Mouse (Mus musculus) kidney, embryonic 16.5 days (tissue): Measurements from ENCODE around the gene Ormdl2. TPM values are rescaled to one million over a fixed set of nuclear protein-coding genes. Genes with fewer than 3 reads are reported as not detected.

Source experiments
- ATAC-seq: fragments of 200-750 bp; cut with Nextera tagmentation; 2 replicates; pipeline ENCODE4 v1.8.0; 2017; ENCODE audit warnings: moderate TSS enrichment; ENCODE audit not compliant: low FRiP score, low TSS enrichment
- H3K27ac ChIP-seq: fragments of 300-500 bp; sonication (generic); 2 replicates; pipeline ENCODE4 v1.5.1; 2014; ENCODE audit warnings: low read length
- H3K27me3 ChIP-seq: fragments of 300-500 bp; sonication (generic); 2 replicates; pipeline ENCODE4 v1.6.1; 2014; ENCODE audit warnings: low read length, control low read depth, mixed read lengths; ENCODE audit not compliant: insufficient read depth
- H3K36me3 ChIP-seq: fragments of 300-500 bp; sonication (generic); 2 replicates; pipeline ENCODE4 v1.6.1; 2014; ENCODE audit warnings: low read length, control low read depth, mixed read lengths; ENCODE audit not compliant: insufficient read depth
- H3K4me1 ChIP-seq: fragments of 300-500 bp; sonication (generic); 2 replicates; pipeline ENCODE4 v1.6.1; 2014; ENCODE audit warnings: low read length, control low read depth, mixed read lengths; ENCODE audit not compliant: insufficient read depth
- H3K4me2 ChIP-seq: fragments of 300-500 bp; sonication (generic); replicated peaks from 2 replicates; pipeline ENCODE4 v1.6.1; 2014; ENCODE audit warnings: low read depth, low read length
- H3K4me3 ChIP-seq: fragments of 300-500 bp; sonication (generic); 2 replicates; pipeline ENCODE4 v1.5.1; 2014; ENCODE audit warnings: mild to moderate bottlenecking, low read length
- H3K9ac ChIP-seq: fragments of 300-500 bp; sonication (generic); replicated peaks from 2 replicates; pipeline ENCODE4 v1.6.1; 2014; ENCODE audit warnings: low read length
- H3K9me3 ChIP-seq: fragments of 300-500 bp; sonication (generic); 2 replicates; pipeline ENCODE4 v1.6.1; 2016; ENCODE audit warnings: low read length, control low read depth
- WGBS: fragments of 180-500 bp; shearing (Covaris S2); extraction: QIAGEN DNeasy Blood & Tissue Kit; methylation state at CpG from one replicate; pipeline ENCODE4 v1.1.7; 2014; 5-methylcytosine and 5-hydroxymethylcytosine counted together
- polyA plus RNA-seq: library from polyadenylated mRNA; unstranded; fragments of >200 nt; fragmentation: Nextera tagmentation; extraction: Ambion mirVana; gene quantifications from 2 replicates; pipeline ENCODE4 v1.2.1, GENCODE M21; 2015

Ormdl2 gene
- polyA plus RNA-seq, 1 experiment from 2014 or later = 100 TPM

DNA sequence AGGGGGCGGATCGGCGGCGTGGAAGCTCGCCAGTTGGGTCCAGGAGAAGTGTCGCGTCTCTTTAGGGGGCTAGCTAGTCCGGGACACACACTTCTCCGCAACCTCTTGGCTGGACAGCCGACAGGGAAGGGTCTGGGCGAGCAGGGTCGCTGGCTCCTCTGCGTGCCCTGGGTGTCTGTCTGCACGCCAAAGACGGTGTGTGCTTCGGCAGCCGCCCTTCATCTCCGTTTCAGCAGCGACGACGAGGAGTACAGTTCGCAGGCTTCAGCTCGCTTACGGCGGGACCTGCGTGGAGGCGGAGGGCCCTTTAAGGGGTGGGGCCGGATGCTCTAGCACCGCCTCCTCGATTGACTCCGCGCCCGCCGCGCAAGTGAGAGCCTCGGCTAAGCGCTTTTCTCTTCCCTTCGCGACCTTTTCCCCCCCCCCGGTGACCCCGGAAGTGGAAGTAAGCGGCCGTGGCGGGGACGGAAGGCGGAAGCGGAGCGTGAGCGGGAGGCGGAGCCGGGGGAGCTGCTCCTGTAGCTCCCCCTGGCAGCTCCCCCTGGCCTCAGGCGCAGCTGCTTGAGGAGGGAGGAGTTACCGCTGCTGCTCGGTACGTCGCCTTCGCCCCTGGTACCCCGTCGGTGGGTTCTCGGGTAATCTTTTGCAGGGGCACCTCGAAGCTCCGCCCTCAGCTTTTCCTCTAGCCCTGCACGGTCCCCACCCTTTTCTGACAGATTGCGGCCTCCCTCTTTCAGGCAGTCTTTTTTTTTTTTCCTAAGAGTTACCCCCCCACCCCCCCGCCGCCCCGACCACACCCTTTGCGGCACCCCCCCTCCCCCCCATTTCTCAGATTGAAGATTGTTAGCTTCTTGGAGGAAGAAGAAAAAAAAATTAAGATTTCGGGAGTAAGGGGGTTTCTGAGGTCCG is 16.1 kb downstream of the Ormdl2 start:
- H3K27me3 ChIP-seq = no peaks in the 10 kb centered on the region
- H3K4me3 ChIP-seq = peak overlapping the region; percentile 69
- under 1% methylated on average over 70 of the region's 70 CpGs for WGBS
- peak overlapping the region; percentile 95 for H3K4me2 ChIP-seq
- H3K9me3 ChIP-seq = no peaks in the 10 kb centered on the region
- peak overlapping the region; percentile 98 for H3K27ac ChIP-seq
- peaks cover 52% of the 10 kb centered on the region for H3K4me1 ChIP-seq
- ATAC-seq = peak; percentile 93
- peak overlapping the region; percentile 96 for H3K9ac ChIP-seq
- H3K36me3 ChIP-seq = peaks cover 27% of the 10 kb centered on the region

DNA sequence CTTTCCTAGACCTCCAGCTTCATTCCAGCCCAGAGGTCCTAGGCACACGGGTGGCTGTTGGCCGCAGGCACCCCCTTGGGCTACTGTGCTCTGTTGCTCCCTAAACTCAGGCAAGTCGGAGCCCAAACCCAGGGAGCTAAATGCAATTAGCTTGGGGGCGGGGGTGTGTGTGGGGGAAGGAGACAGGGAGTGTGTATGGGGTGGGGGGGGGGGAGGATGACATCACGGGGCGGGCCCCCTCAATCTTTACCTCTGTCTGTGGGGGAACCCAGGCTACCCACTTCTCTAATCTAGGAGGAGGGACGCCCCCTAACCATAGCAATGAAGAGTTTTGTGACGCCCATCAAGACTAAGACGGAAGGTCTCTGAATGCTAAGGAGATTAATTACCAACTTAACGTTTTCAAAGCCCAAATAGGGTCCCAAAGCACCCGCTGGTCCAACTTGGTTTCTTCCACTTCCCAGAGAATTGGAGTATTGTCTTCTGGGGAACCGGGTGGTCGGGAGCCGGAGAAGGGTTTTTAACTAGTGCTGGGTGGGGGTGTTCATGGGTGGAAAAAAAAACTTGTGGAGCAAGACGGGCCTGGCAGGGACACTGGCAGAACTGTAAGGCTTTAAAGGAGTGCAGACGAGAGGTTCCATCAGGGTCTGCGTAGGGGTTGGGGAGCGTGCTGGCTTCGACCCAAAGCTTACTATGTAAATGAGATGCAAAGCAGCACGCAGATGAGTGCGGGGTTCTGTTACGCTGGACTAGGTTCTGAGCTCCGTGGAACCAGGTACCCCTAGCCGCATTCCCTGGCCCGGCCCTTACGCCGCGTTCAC is 17.0 kb downstream of the Ormdl2 start, which contains the start of gene Tmem198b:
Gene Tmem198b (minus strand): TSS at position 100 of the 821 bp plus-strand sequence.
- Histone ChIP-seq H3K4me1 (peaks cover 48% of the 10 kb centered on the region), H3K36me3 (peaks cover 27% of the 10 kb centered on the region), H3K27me3 (no peaks in the 10 kb centered on the region), H3K9ac (peak within 1 kb of the TSS; percentile 96), H3K4me3 (peak within 1 kb of the TSS; percentile 69), H3K4me2 (peak within 1 kb of the TSS; percentile 95), H3K9me3 (no peaks in the 10 kb centered on the region), H3K27ac (peak within 1 kb of the TSS; percentile 98)
- WGBS = under 1% methylated on average over 28 of the region's 28 CpGs
- peak; percentile 64; the same call in 1 of the 2 replicates for ATAC-seq

DNA sequence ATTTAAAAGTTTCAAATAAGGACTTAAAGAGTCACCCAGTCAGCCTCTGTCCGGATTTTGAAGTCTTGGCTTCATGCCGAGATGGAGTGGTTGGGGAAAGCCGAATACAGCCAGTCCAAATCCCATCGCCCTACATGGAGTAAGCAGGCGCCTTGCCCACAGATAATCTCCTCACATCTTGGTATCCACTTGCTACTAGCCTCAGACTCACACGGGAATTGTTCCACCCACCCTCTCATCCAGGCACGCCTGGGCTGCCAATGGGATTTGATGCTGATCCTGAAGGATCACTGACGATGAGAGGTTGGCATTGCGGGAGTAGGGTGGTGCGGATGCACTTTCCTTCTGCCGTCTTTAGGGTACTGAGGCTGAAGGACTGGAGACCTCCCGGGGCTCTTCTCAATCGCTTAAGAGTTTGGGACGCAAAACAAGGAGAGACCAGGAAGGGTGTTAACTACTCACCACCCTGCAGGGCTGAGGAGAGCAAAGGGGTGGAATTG is 17.6 kb downstream of the Ormdl2 start, which contains the start of gene Dnajc14:
Gene Dnajc14 (plus strand): TSS at position 292 of the 500 bp plus-strand sequence.
- peak within 1 kb of the TSS; percentile 95 for H3K4me2 ChIP-seq
- peak within 1 kb of the TSS; percentile 98 for H3K27ac ChIP-seq
- ATAC-seq = peak; percentile 6
- no peaks in the 10 kb centered on the region for H3K9me3 ChIP-seq
- peak within 1 kb of the TSS; percentile 96 for H3K9ac ChIP-seq
- H3K4me1 ChIP-seq = peaks cover 43% of the 10 kb centered on the region
- peaks cover 24% of the 10 kb centered on the region for H3K36me3 ChIP-seq
- H3K4me3 ChIP-seq = peak within 1 kb of the TSS; percentile 69
- H3K27me3 ChIP-seq = no peaks in the 10 kb centered on the region
- WGBS = 1% methylated on average over 14 of the region's 14 CpGs

DNA sequence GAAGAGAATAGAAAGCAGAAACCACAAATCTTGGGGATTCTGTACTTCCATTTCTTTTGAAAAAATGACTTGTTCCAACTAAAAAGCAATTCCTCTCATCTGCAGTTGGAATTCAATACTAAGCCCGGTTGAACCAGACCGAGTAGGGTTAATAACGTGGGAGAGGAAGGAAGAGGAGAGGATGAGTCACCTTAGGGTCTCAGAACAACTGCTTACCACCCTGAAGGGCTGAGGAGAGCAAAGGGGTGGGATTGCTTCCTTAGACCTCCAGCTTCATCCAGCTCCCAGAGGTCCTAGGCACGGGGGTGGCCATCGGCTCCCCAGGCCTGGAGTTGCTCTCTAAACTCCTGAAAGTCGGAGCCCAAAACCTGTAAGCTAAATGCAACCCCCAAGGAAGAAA is 18.1 kb downstream of the Ormdl2 start:
- Histone ChIP-seq H3K4me3 (peak overlapping the region; percentile 69), H3K4me2 (peak overlapping the region; percentile 95), H3K9me3 (no peaks in the 10 kb centered on the region), H3K9ac (peak overlapping the region; percentile 96), H3K27me3 (no peaks in the 10 kb centered on the region), H3K27ac (peak overlapping the region; percentile 98), H3K4me1 (peaks cover 39% of the 10 kb centered on the region), H3K36me3 (peaks cover 21% of the 10 kb centered on the region)
- WGBS = 2% methylated on average over 6 of the region's 6 CpGs
- ATAC-seq = no peak

DNA sequence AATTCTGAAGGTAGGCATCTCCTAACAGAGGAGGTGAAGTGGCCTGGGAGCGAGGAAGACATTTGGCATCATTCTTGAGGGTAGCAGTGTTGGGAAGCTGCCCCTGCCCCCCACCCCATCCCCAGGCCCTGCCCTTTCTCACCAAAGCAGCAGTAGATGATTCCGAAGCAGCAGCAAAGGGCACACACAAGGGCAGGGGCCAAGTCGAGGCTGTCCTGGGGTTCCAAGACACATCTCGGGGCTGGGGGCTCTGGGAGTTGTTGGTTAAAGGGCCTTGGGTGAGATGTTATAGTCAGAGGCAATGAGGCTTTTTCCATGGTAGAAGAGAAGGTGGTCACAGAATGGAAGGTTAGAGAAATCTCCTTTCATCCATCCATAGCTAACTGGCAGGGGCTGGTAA is 18.5 kb downstream of the Ormdl2 start:
- WGBS = 56% methylated on average over 4 of the region's 4 CpGs
- no peaks in the 10 kb centered on the region for H3K9me3 ChIP-seq
- ATAC-seq = no peak
- H3K36me3 ChIP-seq = peaks cover 21% of the 10 kb centered on the region
- peaks cover 35% of the 10 kb centered on the region for H3K4me1 ChIP-seq
- H3K4me2 ChIP-seq = peak overlapping the region; percentile 95
- peak overlapping the region; percentile 98; the same call in 1 of the 2 replicates for H3K27ac ChIP-seq
- H3K27me3 ChIP-seq = no peaks in the 10 kb centered on the region
- H3K4me3 ChIP-seq = peak overlapping the region; percentile 69
- H3K9ac ChIP-seq = peak overlapping the region; percentile 96

DNA sequence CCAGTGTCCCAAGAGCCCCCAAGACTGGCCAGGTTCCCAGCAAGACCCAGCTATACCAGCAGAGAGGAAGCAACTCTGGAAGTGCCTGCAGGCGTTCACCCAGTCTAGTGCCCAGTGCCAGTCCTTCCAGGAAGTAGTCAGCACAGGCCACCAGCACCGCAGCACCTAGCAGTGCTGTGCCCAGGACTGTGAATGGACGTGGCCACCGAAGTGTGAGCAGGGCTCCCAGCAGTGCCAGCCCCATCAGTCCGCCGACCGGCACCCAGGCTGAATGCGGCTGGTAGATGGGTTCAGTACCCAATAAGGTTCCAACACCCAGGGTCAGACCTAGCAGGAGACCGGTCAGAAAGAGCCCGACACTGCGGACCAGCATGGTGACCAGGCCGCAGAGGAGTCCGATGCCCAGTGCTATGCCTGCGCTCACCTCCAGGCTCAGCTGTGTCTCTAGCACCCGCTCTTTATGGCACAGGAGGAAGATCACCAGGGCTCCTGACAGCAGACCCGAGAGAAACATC is 19.4 kb downstream of the Ormdl2 start:
- H3K4me1 ChIP-seq = peaks cover 25% of the 10 kb centered on the region
- H3K4me2 ChIP-seq = no peak overlapping the region
- WGBS = 91% methylated on average over 16 of the region's 16 CpGs
- no peak overlapping the region for H3K27ac ChIP-seq
- no peak for ATAC-seq
- no peak overlapping the region for H3K9ac ChIP-seq
- H3K4me3 ChIP-seq = no peak overlapping the region
- no peaks in the 10 kb centered on the region for H3K27me3 ChIP-seq
- no peaks in the 10 kb centered on the region for H3K9me3 ChIP-seq
- peaks cover 16% of the 10 kb centered on the region for H3K36me3 ChIP-seq

DNA sequence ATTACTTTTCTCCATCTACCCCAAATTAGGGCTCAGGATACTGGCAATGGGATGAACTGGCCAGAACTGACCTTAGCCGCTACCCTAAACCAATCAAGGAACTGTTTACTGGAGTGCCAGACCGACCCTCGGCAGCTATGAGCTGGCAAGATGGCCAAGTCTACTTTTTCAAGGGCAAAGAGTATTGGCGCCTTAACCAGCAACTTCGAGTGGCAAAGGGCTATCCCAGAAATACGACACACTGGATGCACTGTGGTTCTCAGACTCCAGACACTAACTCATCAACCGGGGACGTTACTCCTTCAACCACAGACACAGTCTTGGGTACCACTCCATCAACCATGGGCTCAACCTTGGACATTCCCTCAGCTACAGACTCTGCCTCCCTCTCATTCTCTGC is 22.8 kb downstream of the Ormdl2 start:
- Histone ChIP-seq H3K9ac (no peak overlapping the region), H3K9me3 (no peaks in the 10 kb centered on the region), H3K4me2 (no peak overlapping the region)

DNA sequence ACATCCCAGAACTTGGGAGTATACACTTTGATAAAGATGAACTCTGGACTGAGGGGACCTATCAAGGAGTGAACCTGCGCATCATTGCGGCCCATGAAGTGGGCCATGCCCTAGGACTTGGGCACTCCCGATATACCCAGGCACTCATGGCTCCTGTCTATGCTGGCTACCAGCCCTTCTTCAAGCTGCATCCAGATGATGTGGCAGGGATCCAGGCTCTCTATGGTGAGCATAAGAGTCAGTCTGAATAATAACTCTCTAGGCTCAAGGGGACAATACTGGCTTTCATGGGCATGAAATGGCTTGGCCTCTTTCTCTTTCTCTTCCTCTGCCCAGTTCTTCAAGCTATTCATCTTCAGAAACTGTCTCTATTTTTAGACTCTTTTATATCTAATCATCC is 25.9 kb downstream of the Ormdl2 start:
- 97% methylated on average over 3 of the region's 3 CpGs for WGBS
- no peak overlapping the region for H3K9ac ChIP-seq
- no peak overlapping the region for H3K27ac ChIP-seq
- no peak for ATAC-seq
- no peaks in the 10 kb centered on the region for H3K4me1 ChIP-seq
- no peak overlapping the region for H3K4me3 ChIP-seq
- no peaks in the 10 kb centered on the region for H3K27me3 ChIP-seq
- 0 out of 2 replicates have a peak, but pooled peaks cover 4% of the 10 kb centered on the region for H3K36me3 ChIP-seq
- no peaks in the 10 kb centered on the region for H3K9me3 ChIP-seq
- H3K4me2 ChIP-seq = no peak overlapping the region

More for the DNA sequence above, 22.8 kb downstream of the Ormdl2 start:
- WGBS = 96% methylated on average over 8 of the region's 8 CpGs
- ATAC-seq = no peak
- Histone ChIP-seq H3K4me1 (peaks cover 11% of the 10 kb centered on the region), H3K36me3 (peaks cover 9% of the 10 kb centered on the region; the same call in 1 of the 2 replicates), H3K27me3 (no peaks in the 10 kb centered on the region), H3K4me3 (no peak overlapping the region), H3K27ac (no peak overlapping the region)

DNA sequence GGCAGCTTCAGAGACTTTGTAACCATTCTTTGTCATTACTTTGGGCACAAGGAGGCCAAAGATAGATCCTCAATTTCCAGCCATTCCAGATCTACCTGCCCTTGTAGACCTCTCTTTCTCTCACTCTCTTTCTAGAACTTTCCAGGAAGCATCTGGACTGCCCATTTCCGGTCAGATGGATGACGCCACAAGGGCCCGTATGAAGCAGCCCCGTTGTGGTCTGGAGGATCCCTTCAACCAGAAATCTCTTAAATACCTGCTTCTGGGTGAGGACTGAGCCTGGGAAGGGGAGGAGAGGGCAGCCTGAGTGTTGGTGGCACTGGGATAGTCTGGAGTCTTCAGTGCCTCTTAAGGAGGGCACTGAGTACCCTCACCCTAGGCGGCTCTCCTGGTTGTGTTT is 27.1 kb downstream of the Ormdl2 start:
- Histone ChIP-seq H3K4me3 (no peak overlapping the region), H3K9ac (no peak overlapping the region), H3K4me1 (no peaks in the 10 kb centered on the region), H3K27me3 (no peaks in the 10 kb centered on the region), H3K9me3 (no peaks in the 10 kb centered on the region), H3K27ac (no peak overlapping the region), H3K36me3 (no peaks in the 10 kb centered on the region), H3K4me2 (no peak overlapping the region)
- no peak for ATAC-seq
- WGBS = 85% methylated on average over 5 of the region's 5 CpGs
